In genomic region chr4:58413188-58414185, GRCm38 (mm10) we compare ENCODE assay signal across 10 mouse cellular contexts.
A peak's percentile ranks its signal among the peaks of the same experiment; 100 is the strongest.
DNase-seq lines count a peak whose midpoint lies in the region; ATAC-seq lines count a peak whose summit lies in the region.
"Had no signal": no experiment of that assay in that cellular context is flagged by ENCODE, and none has a peak within 500 bp of the region (broad histone marks: within the 10 kb centered on the region; RNA-seq: fewer than 3 reads in every experiment).

No protein-coding gene starts in this region.

- no peak overlapping the region for H3K4me2 ChIP-seq in limb, embryonic 13.5 days (replicated peaks)
- H3K4me2 ChIP-seq in forebrain, embryonic 15.5 days (replicated peaks) = no peak overlapping the region

- 68% methylated on average over 13 of the region's 13 CpGs for WGBS in limb, embryonic 13.5 days
- 78% methylated on average over 13 of the region's 13 CpGs for WGBS in limb, embryonic 10.5 days
- 82% methylated on average over 13 of the region's 13 CpGs for WGBS in forebrain, embryonic 15.5 days

- no peak overlapping the region for H3K9ac ChIP-seq in limb, embryonic 13.5 days
- no peak overlapping the region for H3K9ac ChIP-seq in forebrain, embryonic 15.5 days (replicated peaks)

- ATAC-seq in limb, embryonic 13.5 days (ENCODE audit: low FRiP score, low read depth) = no peak
- no peak for ATAC-seq in monocyte, adult 5-6 weeks (replicated peaks; ENCODE audit: insufficient number of reproducible peaks, low FRiP score, low TSS enrichment, poor library complexity, severe bottlenecking)
- ATAC-seq in forebrain, embryonic 15.5 days (replicated peaks) = no peak
- ATAC-seq: midbrain, embryonic 16.5 days had no signal

- DNase-seq in limb, embryonic 10.5 days (ENCODE audit: low spot score) = no peak
- DNase-seq in embryo, embryonic 11 days = peak; percentile 5
- peak; percentile 70 for DNase-seq in kidney, adult 11 months
- DNase-seq in lung, postnatal 36 days = peak; percentile 64
- DNase-seq in ovary, adult 18-20 months (ENCODE audit: low spot score) = no peak
- DNase-seq: layer of hippocampus, postnatal 36 days had no signal

- peaks cover 3% of the 10 kb centered on the region; the same call in 1 of the 2 replicates for H3K4me1 ChIP-seq in limb, embryonic 13.5 days
- no peaks in the 10 kb centered on the region; the same call in 1 of the 2 replicates for H3K4me1 ChIP-seq in limb, embryonic 10.5 days
- H3K4me1 ChIP-seq in forebrain, embryonic 15.5 days = 0 out of 2 replicates have a peak, but pooled peaks cover 6% of the 10 kb centered on the region

- no peaks in the 10 kb centered on the region for H3K36me3 ChIP-seq in limb, embryonic 13.5 days
- no peaks in the 10 kb centered on the region for H3K36me3 ChIP-seq in limb, embryonic 10.5 days
- no peaks in the 10 kb centered on the region for H3K36me3 ChIP-seq in forebrain, embryonic 15.5 days

- H3K27me3 ChIP-seq in limb, embryonic 13.5 days = no peaks in the 10 kb centered on the region
- no peaks in the 10 kb centered on the region for H3K27me3 ChIP-seq in limb, embryonic 10.5 days (ENCODE audit: low read depth, poor library complexity, severe bottlenecking)
- no peaks in the 10 kb centered on the region for H3K27me3 ChIP-seq in forebrain, embryonic 15.5 days

- peak overlapping the region; percentile 28; the same call in 1 of the 2 replicates for H3K27ac ChIP-seq in limb, embryonic 13.5 days
- no peak overlapping the region for H3K27ac ChIP-seq in limb, embryonic 10.5 days
- no peak overlapping the region for H3K27ac ChIP-seq in forebrain, embryonic 15.5 days (replicated peaks)

- peaks cover 8% of the 10 kb centered on the region; the same call in 1 of the 2 replicates for H3K9me3 ChIP-seq in limb, embryonic 13.5 days
- no peaks in the 10 kb centered on the region for H3K9me3 ChIP-seq in limb, embryonic 10.5 days (replicated peaks)
- no peaks in the 10 kb centered on the region for H3K9me3 ChIP-seq in forebrain, embryonic 15.5 days

- no peak overlapping the region for H3K4me3 ChIP-seq in limb, embryonic 13.5 days
- no peak overlapping the region for H3K4me3 ChIP-seq in limb, embryonic 10.5 days
- no peak overlapping the region for H3K4me3 ChIP-seq in forebrain, embryonic 15.5 days

Comparison
In these comparisons a context has a peak if more than half of its experiments do, and no peak if none do; other contexts are left out.
1. DNase-seq: peak in embryo, embryonic 11 days (single experiment), kidney, adult 11 months (single experiment) and lung, postnatal 36 days (single experiment); none in limb, embryonic 10.5 days (single experiment) and ovary, adult 18-20 months (single experiment).